Comparison of ENCODE assay signal across 9 mouse cellular contexts in the genomic region with DNA sequence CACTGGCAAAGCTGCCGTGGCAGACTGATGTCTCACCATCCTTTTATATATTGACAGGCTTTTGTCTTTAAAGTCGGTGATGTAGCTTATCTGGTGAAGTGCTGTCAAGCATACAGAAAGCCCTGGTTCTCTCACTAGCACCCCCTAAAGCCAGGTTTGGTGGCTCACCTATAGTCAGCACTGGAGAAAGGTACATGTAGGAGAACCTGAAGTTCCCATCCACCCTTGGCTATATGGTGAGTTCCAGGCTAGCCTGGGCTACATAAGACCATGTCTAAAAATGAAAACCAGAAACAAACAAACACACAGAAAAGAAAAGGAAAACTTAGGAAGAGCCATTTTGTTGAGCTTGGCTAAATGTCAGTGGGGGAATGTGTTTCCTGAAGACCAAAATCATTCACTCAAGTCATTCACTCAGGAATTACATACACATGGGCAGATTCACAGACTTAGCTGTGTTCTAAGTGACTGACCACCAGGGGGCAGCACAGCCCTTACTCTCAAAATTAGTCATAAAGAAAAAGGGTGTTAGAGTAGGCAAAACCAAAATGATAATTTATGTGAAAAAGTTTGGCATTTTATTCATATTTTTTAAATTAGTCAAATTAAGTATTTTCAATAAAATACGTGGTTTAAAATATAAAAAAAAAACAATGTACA. TPM values are rescaled to one million over a fixed set of nuclear protein-coding genes. Genes with fewer than 3 reads are reported as not detected.
A peak's percentile ranks its signal among the peaks of the same experiment; 100 is the strongest.
DNase-seq lines count a peak whose midpoint lies in the region; ATAC-seq and TF ChIP-seq lines count a peak whose summit lies in the region.
"Had no signal": no experiment of that assay in that cellular context is flagged by ENCODE, and none has a peak within 500 bp of the region (broad histone marks: within the 10 kb centered on the region; RNA-seq: fewer than 3 reads in every experiment).

No protein-coding gene starts in this region.

- 60% methylated on average over 3 of the region's 3 CpGs for WGBS in bone marrow, adult 2 months

- H3K4me1 ChIP-seq in bone marrow, adult 2 months (ENCODE audit: control insufficient read depth, insufficient read depth, low read length), result no peaks in the 10 kb centered on the region

- intact Hi-C loops in heart, postnatal 36 days (cut with DNase I), result loop anchor here (5.0 kb wide), 3 partner anchors 180 to 255 kb away; partner anchors contain the start of gene Yju2

- no peak for TF ChIP-seq POLR2A in bone marrow, adult 2 months (IDR thresholded peaks at IDR 0.05; ENCODE audit: borderline replicate concordance, control insufficient read depth, low read depth, low read length)

- no peak overlapping the region for H3K4me3 ChIP-seq in bone marrow, adult 2 months (replicated peaks; ENCODE audit: control insufficient read depth, low read depth, low read length)
- H3K4me3 ChIP-seq in layer of hippocampus, adult 2 months, result no peak overlapping the region
- H3K4me3 ChIP-seq: erythroblast, embryonic 14.5 days had no signal

- TF ChIP-seq CTCF in bone marrow, adult 2 months (IDR thresholded peaks at IDR 0.05; ENCODE audit: control insufficient read depth, insufficient read depth, low read length), result peak; percentile 26; the same call in 1 of the 2 replicates
- peak; percentile 91 for TF ChIP-seq CTCF in layer of hippocampus, adult 2 months (conservative IDR thresholded peaks at IDR 0.05)

- peak; percentile 61 to 72 for DNase-seq in CD8-positive naive resting alpha-beta T cell, adult 2 months (ENCODE audit: low read depth in 2 of 2, low spot score in 2 of 2)
- DNase-seq in heart, postnatal 36 days, result peak; percentile 62 to 78
- DNase-seq in layer of hippocampus, adult 2 months (ENCODE audit: low spot score in 2 of 2), result peak; percentile 55 to 79
- peak; percentile 81 for DNase-seq in lung, postnatal 10 days
- DNase-seq in retina, adult 2 months (ENCODE audit: low read depth, low spot score), result peak; percentile 53
- peak; percentile 65 to 69 for DNase-seq in thymus, postnatal 36 days

- H3K27ac ChIP-seq in bone marrow, adult 2 months (ENCODE audit: control insufficient read depth, insufficient read depth, low read depth, low read length, poor library complexity), result no peak overlapping the region
- no peak overlapping the region for H3K27ac ChIP-seq in layer of hippocampus, adult 2 months

- peak; percentile 83 for ATAC-seq in erythroblast, adult 5-6 weeks (replicated peaks; ENCODE audit: low FRiP score, poor library complexity, severe bottlenecking)

RNA-seq across cellular contexts. Expression of gene Pot1b, which starts 10.1 kb away (rescaled TPM):
- 7.9 and 16.0 TPM in 2 replicates for polyA plus RNA-seq in bone marrow, adult 2 months (2011; ENCODE audit: insufficient read depth, insufficient read length, low replicate concordance, missing spikeins)
- 7.5 and 16.1 TPM in 2 replicates for total RNA-seq in erythroblast, adult 5-6 weeks (2015; ENCODE audit: low replicate concordance)
- total RNA-seq in erythroblast, adult 5-6 weeks (2017; ENCODE audit: low replicate concordance), result 21.2 and 34.3 TPM in 2 replicates
- total RNA-seq in heart, postnatal 36 days (2021), result 1 to 10 TPM; 2.6 to 3.3 TPM
- total RNA-seq in layer of hippocampus, adult 2 months (2021), result 1 to 10 TPM; 6.5 to 7.5 TPM

RNA-seq across cellular contexts. Expression of gene Adgre4, which starts 47.5 kb away (rescaled TPM):
- 1.3 TPM in 2 replicates for polyA plus RNA-seq in bone marrow, adult 2 months (2011; ENCODE audit: insufficient read depth, insufficient read length, low replicate concordance, missing spikeins)
- 16.3 and 19.8 TPM in 2 replicates for total RNA-seq in erythroblast, adult 5-6 weeks (2015; ENCODE audit: low replicate concordance)
- 6.3 and 7.5 TPM in 2 replicates for total RNA-seq in erythroblast, adult 5-6 weeks (2017; ENCODE audit: low replicate concordance)
- total RNA-seq in heart, postnatal 36 days (2021), result under 1 TPM; 0.47 to 0.76 TPM
- total RNA-seq in layer of hippocampus, adult 2 months (2021), result not detected
- polyA plus RNA-seq: erythroblast, embryonic 14.5 days had no signal

Comparison
In these comparisons a context has a peak if more than half of its experiments do, and no peak if none do; other contexts are left out.
1. RNA of gene Adgre4, which starts 47.5 kb away (total RNA-seq): 6.3 to 19.8 TPM in erythroblast, adult 5-6 weeks; 0.47 to 0.76 TPM in heart, postnatal 36 days and not detected in layer of hippocampus, adult 2 months; every median in the first group is over 4 times any median in the second.
2. Peak in every context shown above with its lines, with median percentiles within 50 percentile points of each other: DNase-seq.